Mouse (Mus musculus) intestine, postnatal 0 days (tissue): ENCODE results near the gene Inpp1. TPM values are rescaled to one million over a fixed set of nuclear protein-coding genes. Genes with fewer than 3 reads are reported as not detected.
A peak's percentile ranks its signal among the peaks of the same experiment; 100 is the strongest.

Experiments used
- ATAC-seq: fragments of 200-750 bp; cut with Nextera tagmentation; 2 replicates; pipeline ENCODE4 v1.8.0; 2017; ENCODE audit warnings: mild to moderate bottlenecking, moderate TSS enrichment, moderate library complexity
- H3K27ac ChIP-seq: fragments of 300-500 bp; sonication (generic); 2 replicates; pipeline ENCODE4 v1.5.1; 2014; ENCODE audit warnings: mild to moderate bottlenecking, low read depth, low read length, moderate library complexity
- H3K27me3 ChIP-seq: fragments of 300-500 bp; sonication (generic); replicated peaks from 2 replicates; pipeline ENCODE4 v1.6.1; 2014; ENCODE audit warnings: low read length, mixed read lengths; ENCODE audit not compliant: control insufficient read depth, insufficient read depth
- H3K36me3 ChIP-seq: fragments of 300-500 bp; sonication (generic); 2 replicates; pipeline ENCODE4 v1.6.1; 2014; ENCODE audit warnings: mild to moderate bottlenecking, moderate library complexity; ENCODE audit not compliant: control insufficient read depth, insufficient read depth
- H3K4me1 ChIP-seq: fragments of 300-500 bp; sonication (generic); replicated peaks from 2 replicates; pipeline ENCODE4 v1.6.1; 2014; ENCODE audit warnings: antibody characterized with exemption, low read length, mixed read lengths; ENCODE audit not compliant: control insufficient read depth, insufficient read depth
- H3K4me2 ChIP-seq: fragments of 300-500 bp; sonication (generic); replicated peaks from 2 replicates; pipeline ENCODE4 v1.6.1; 2014; ENCODE audit warnings: low read depth, mild to moderate bottlenecking, moderate library complexity
- H3K4me3 ChIP-seq: fragments of 300-500 bp; sonication (generic); 2 replicates; pipeline ENCODE4 v1.5.1; 2014; ENCODE audit warnings: low read depth, low read length
- H3K9ac ChIP-seq: fragments of 300-500 bp; sonication (generic); 2 replicates; pipeline ENCODE4 v1.6.1; 2014; ENCODE audit warnings: mild to moderate bottlenecking, low read depth, low read length
- H3K9me3 ChIP-seq: fragments of 300-500 bp; sonication (generic); 2 replicates; pipeline ENCODE4 v1.6.1; 2016; ENCODE audit warnings: mixed run types; ENCODE audit not compliant: control insufficient read depth
- CTCF ChIP-seq: sonication (generic); IDR thresholded peaks from 2 replicates; pipeline ENCODE4 v1.5.1; 2016; ENCODE audit warnings: low read depth, mild to moderate bottlenecking, control low read depth, antibody characterized with exemption, moderate library complexity
- WGBS: fragments of 180-500 bp; shearing (Covaris S2); extraction: QIAGEN DNeasy Blood & Tissue Kit; methylation state at CpG from one replicate; pipeline ENCODE4 v1.1.7; 2014; 5-methylcytosine and 5-hydroxymethylcytosine counted together
- polyA plus RNA-seq: library from polyadenylated mRNA; unstranded; fragments of >200 nt; fragmentation: Nextera tagmentation; extraction: Ambion mirVana; gene quantifications from 2 replicates; pipeline ENCODE4 v1.2.1, GENCODE M21; 2015

Inpp1 gene
- polyA plus RNA-seq, 1 experiment from 2014 or later, result 25.0 TPM

DNA sequence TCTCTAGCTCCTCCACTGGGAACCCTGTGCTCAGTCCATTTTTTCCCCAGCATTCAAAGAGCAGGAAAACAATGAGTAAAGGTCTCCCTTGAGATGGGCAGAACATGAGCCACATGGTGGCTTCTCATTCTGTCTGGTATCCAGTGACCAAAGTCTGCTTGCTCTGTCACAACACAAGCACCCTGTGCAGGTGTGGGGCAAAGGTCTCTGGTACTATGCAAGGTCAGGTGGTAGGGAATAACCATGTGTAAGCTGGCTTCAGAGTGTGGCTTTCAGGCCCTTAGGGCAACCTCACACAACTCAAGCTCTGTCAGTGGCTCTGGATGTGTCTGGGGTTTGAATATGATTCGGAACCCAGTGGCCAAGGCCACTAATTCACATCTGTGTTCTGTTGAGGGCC, 67.5 kb downstream of the Inpp1 start:
- Histone ChIP-seq H3K27me3 (no peaks in the 10 kb centered on the region), H3K4me3 (no peak overlapping the region), H3K27ac (peak overlapping the region; percentile 73), H3K36me3 (no peaks in the 10 kb centered on the region), H3K4me2 (no peak overlapping the region), H3K9me3 (no peaks in the 10 kb centered on the region), H3K9ac (no peak overlapping the region), H3K4me1 (no peaks in the 10 kb centered on the region)
- ATAC-seq, result peak; percentile 96
- no peak for TF ChIP-seq CTCF
- WGBS, result 86% methylated on average over 1 of the region's 1 CpGs

- no peaks in the 10 kb centered on the region for H3K9me3 ChIP-seq
- H3K36me3 ChIP-seq, result no peaks in the 10 kb centered on the region
- no peak overlapping the region for H3K9ac ChIP-seq
- no peak overlapping the region for H3K27ac ChIP-seq
- 10% methylated on average over 3 of the region's 3 CpGs for WGBS
- no peak for ATAC-seq
- H3K4me1 ChIP-seq, result no peaks in the 10 kb centered on the region
- peak; percentile 79 for TF ChIP-seq CTCF
- no peak overlapping the region for H3K4me3 ChIP-seq
- H3K4me2 ChIP-seq, result no peak overlapping the region
- H3K27me3 ChIP-seq, result no peaks in the 10 kb centered on the region
These were observed 69.2 kb downstream of the Inpp1 start for GRCm38 (mm10) chr1:52748260-52748659.

GRCm38 (mm10) chr1:52742567-52742966, 74.9 kb downstream of the Inpp1 start:
- Histone ChIP-seq H3K36me3 (no peaks in the 10 kb centered on the region), H3K4me2 (no peak overlapping the region), H3K9ac (no peak overlapping the region), H3K9me3 (no peaks in the 10 kb centered on the region), H3K4me3 (no peak overlapping the region), H3K27me3 (no peaks in the 10 kb centered on the region), H3K27ac (no peak overlapping the region), H3K4me1 (no peaks in the 10 kb centered on the region)
- ATAC-seq, result no peak
- WGBS, result 70% methylated on average over 5 of the region's 5 CpGs
- TF ChIP-seq CTCF, result no peak

Other genes starting within 250 kb of the Inpp1 start
- 2.0 and 2.1 TPM in 2 replicates for gene Nemp2, start 187.0 kb downstream of the Inpp1 start, polyA plus RNA-seq
- gene Mfsd6, start 90.2 kb downstream of the Inpp1 start, polyA plus RNA-seq, result 9.1 and 9.2 TPM in 2 replicates
- 12.6 and 13.6 TPM in 2 replicates for gene Hibch, start 27.2 kb upstream of the Inpp1 start, polyA plus RNA-seq
- gene 1700019D03Rik, start 202.5 kb upstream of the Inpp1 start, polyA plus RNA-seq, result 30.5 and 30.7 TPM in 2 replicates
- gene Mstn, start 244.0 kb upstream of the Inpp1 start, polyA plus RNA-seq, result 0.07 and 0.17 TPM in 2 replicates